Mouse (Mus musculus): ENCODE results near the gene Tead2.
"Not testable (repeated sequence)": the region's sequence is repeated elsewhere in the genome, so short reads cannot be mapped to it uniquely, and the experiment has no call there.

The Tead2 gene

GRCm38 (mm10) chr7:45229046-45229445, 13.5 kb downstream of the Tead2 start:
- DNase-seq, result no peak

DNA sequence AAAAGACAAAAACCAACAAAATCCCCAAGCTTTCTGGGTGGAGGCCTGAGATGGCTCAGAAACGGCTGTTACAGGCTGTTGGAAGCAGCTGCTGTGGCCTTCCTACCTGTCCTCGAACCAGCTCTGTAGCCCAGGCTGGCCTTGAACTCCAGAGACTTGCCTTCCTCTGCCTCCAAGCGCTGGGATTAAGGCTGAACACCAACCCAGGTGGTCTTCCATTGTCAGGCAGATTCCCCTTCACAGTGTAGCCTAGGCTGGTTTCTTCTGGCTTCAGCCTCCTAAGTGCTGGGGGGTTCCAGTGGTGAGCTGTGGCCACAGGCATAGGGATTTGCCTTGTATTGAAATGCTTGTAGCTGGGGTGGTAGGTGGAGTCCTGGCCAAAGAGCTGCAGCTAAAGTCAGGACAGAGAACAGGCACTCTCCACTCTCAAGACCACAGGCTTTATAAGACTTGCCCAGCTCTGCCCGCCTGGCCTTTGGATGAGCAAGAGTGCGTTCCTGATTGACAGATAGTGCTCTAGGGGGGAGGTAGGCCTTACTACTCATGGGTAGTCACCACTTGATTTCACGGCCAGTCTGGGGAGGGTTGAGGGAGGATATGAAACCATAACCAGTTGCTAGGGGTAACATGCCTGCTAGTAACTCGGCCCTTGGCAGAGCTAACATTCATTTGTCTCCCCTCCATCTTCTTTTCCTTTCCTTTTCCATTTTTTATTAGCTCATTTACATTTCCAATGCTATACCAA, 14.1 kb downstream of the Tead2 start:
- no peak for DNase-seq

- peak in 1 of 2 experiments; percentile 4 for DNase-seq
Observed at GRCm38 (mm10) chr7:45231192-45231591, 15.6 kb downstream of the Tead2 start.

GRCm38 (mm10) chr7:45231941-45232340, 16.4 kb downstream of the Tead2 start:
- DNase-seq, result no peak

GRCm38 (mm10) chr7:45232716-45233465, 17.3 kb downstream of the Tead2 start:
- no peak for DNase-seq

GRCm38 (mm10) chr7:45233580-45234332, 18.2 kb downstream of the Tead2 start:
- peak; percentile 52 to 67 for DNase-seq

GRCm38 (mm10) chr7:45234333-45234841, 18.8 kb downstream of the Tead2 start:
- DNase-seq, result no peak

DNA sequence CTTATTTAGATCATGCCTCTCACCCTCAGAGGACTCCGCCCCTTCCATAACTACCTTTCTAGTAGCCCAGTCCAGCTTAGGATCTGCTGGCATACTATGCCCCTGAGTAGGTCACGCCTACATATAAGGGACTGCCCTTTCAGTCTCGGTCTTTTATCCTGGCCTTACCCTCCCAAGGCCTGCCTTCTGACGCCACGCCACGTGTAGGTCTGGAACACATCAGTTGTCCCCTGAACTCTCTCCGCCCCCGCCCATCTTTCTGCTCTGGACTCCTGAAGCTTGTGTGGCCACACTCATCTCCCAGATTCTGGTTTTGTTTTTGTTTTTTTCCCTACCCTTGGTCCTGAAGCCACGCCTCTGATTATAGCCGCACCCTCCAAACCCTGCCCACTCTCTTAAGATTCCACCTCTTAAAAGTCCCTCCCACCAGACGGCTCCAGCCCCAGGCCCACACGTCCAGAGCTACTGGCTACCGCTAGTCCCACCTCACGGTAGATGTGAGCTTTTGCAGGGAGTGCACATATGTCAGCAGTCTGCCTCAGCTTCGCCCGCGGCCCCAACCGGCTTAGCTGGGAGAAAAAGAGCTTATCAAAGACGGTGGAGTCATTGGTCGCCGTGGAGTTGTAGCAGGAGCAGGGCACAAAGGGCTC, 19.5 kb downstream of the Tead2 start:
- peak; percentile 31 to 45 for DNase-seq

GRCm38 (mm10) chr7:45235656-45236180, 20.2 kb downstream of the Tead2 start:
- DNase-seq, result no peak

- no peak for DNase-seq
Observed at GRCm38 (mm10) chr7:45237747-45238699, 22.5 kb downstream of the Tead2 start.

DNA sequence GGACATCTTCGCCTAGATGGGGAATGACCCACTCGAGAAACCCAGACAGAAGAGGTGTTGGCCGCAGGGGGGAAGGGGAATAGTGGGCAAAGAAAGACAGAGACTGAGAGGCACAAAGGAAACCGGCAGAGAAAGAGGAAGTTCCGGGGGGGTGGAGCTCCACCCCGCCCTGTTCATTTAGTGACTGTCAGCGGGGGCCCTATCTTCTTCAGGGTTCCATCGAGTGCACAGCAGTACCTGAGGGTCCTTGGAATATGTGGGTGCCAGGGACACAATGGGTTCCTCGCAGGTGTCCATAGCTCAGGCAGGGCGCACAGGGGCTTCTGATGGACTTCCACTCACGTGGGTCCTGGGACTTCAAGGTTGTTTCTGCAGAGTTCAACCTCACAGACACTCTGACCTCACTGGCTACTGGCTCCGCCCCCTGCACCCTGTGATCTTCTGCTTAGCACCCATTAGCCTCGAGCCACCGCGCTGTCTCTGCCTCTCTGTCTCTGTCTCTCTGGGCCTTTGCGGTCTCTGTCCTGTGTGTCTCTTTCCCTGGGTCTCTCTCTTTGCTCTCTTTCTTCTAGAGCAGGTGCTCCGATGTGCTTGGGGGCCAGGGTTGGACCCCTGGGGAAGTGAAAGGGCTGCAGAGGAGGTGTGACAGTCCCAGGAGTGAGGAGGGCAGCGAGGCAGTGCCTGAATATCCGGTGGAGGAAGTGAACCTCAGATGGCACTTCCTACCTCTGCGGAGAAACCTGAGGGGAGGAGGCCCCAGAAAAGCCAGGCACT, 23.4 kb downstream of the Tead2 start, which contains the start of gene Cd37:
Gene Cd37, minus strand, starts transcription at position 393 of the 774 bp plus-strand sequence.
- DNase-seq, result no peak

- no peak for DNase-seq
Observed at GRCm38 (mm10) chr7:45240109-45240508, 24.6 kb downstream of the Tead2 start.

DNA sequence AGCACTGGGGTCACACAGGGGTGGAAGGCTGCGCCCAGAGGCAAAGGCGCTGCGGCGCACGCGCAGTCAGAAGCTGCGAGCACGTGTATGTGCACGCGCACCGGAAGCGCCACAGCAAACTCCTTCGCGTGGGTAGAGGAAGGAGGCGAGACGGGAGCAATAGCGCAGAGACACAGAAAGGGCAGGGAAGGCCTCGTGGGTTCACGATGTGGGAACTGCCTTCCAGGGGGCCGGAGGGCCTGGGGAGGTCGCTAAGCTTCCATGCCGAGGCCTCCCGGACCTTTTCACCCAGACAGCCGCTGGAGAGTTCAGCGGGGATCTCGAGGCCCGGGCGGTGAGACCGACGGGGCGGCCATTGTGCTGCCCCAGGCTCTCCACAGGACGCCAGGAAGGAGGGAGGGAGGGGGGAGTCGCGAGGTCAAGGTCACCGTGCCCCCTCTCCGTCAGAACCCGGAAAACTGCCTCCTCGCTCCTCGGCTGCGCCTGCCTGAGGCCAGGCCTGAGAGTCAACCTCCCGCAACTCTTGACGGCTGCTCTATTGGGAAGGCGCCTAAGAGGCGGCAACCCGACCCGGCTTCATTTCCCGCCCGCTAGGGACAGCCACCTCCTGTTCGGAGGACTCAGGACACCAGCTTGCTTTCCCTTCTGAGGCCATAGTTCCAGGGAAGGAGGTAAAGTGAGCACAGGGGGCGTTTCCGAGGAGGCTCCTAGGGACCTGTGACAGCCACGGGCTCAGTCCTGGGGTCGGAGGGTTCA, 25.3 kb downstream of the Tead2 start, which contains the start of gene Slc6a16:
Gene Slc6a16, plus strand, starts transcription at position 453 of the 756 bp plus-strand sequence.
- peak; percentile 54 to 68 for DNase-seq

- no peak for DNase-seq
Observed at GRCm38 (mm10) chr7:45241389-45241749, 25.8 kb downstream of the Tead2 start.

DNA sequence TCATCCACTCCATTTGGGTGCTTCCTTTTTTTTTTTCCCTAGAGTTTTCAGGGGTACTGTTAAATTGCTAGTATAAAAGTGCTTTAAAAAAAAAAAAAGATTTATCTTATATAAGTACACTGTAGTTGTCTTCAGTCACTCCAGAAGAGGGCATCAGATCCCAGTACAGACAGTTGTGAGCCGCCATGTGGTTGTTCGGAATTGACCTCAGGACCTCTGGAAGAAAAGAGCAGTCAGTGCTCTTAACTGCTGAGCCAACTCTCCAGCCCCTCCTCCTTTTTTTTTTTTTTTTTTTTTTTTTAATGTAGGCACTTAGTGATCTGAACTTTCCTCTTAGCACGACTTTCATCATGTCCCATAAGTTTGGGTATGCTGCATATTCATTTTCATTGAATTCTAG, 32.1 kb downstream of the Tead2 start:
- no peak for DNase-seq

GRCm38 (mm10) chr7:45253806-45254205, 38.3 kb downstream of the Tead2 start:
- no peak for DNase-seq

GRCm38 (mm10) chr7:45255822-45256221, 40.3 kb downstream of the Tead2 start:
- not testable (repeated sequence) for DNase-seq

DNA sequence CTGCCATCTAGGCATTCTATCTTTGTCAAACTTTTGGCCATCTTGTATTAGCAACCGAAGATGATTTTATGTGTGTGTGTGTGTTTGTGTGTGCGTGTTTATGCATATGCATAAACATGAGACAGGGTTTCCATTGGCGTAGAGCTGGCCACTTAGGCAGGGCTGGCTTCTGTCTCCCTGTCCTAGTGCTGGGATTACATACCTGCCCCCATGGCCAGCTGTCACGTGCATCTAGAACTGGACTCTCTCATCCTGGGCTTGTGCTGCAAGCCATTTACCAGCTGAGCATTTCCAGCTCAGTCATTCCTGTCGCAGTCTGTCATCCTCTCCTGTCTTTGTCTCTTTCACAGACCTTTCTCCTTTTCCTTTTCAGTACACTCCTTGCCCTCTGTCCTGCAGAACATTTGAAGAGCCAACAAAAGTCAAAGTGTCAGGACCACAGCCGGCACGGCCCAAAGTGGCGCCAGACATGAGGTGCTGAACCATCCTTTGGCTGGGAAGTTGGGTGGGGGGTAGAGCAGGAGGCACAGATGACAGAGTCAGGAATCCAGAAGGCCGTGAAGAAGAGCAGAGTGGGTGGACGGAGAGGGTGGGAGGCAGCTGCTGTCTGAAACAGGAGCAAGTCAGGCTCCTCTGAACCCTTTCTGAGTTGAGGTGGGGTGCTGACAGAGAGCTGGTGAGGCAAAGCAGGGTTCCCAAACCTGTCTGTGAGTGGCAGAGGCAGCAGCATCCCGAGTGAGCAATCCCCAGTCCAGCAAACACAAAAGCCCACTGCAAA, 41.7 kb downstream of the Tead2 start:
- peak in 1 of 2 experiments; percentile 10 for DNase-seq

GRCm38 (mm10) chr7:45259281-45259680, 43.7 kb downstream of the Tead2 start:
- no peak for DNase-seq

Measured in cerebellum, postnatal 14 days (tissue).